Mouse (Mus musculus) neural tube, embryonic 12.5 days (tissue): ENCODE measurements around the gene Jazf1. TPM values are rescaled to one million over a fixed set of nuclear protein-coding genes. Genes with fewer than 3 reads are reported as not detected.

ENCODE experiments used
- ATAC-seq: fragments of 200-750 bp; cut with Nextera tagmentation; 2 replicates; pipeline ENCODE4 v1.8.0; 2017; ENCODE audit warnings: low read depth, mild to moderate bottlenecking, moderate TSS enrichment, moderate library complexity; ENCODE audit not compliant: low FRiP score
- H3K27ac ChIP-seq: fragments of 300-500 bp; sonication (generic); 2 replicates; pipeline ENCODE4 v1.5.1; 2016
- H3K27me3 ChIP-seq: fragments of 300-500 bp; sonication (generic); replicated peaks from 2 replicates; pipeline ENCODE4 v1.6.1; 2016; ENCODE audit warnings: mild to moderate bottlenecking
- H3K36me3 ChIP-seq: fragments of 300-500 bp; sonication (generic); 2 replicates; pipeline ENCODE4 v1.6.1; 2016; ENCODE audit warnings: mild to moderate bottlenecking
- H3K4me1 ChIP-seq: fragments of 300-500 bp; sonication (generic); 2 replicates; pipeline ENCODE4 v1.6.1; 2016
- H3K4me2 ChIP-seq: fragments of 300-500 bp; sonication (generic); replicated peaks from 2 replicates; pipeline ENCODE4 v1.6.1; 2016; ENCODE audit warnings: mild to moderate bottlenecking
- H3K4me3 ChIP-seq: fragments of 300-500 bp; sonication (generic); 2 replicates; pipeline ENCODE4 v1.5.1; 2016
- H3K9ac ChIP-seq: fragments of 300-500 bp; sonication (generic); 2 replicates; pipeline ENCODE4 v1.6.1; 2016; ENCODE audit warnings: mild to moderate bottlenecking
- H3K9me3 ChIP-seq: fragments of 300-500 bp; sonication (generic); 2 replicates; pipeline ENCODE4 v1.6.1; 2016; ENCODE audit warnings: mild to moderate bottlenecking
- WGBS: fragments of 180-500 bp; shearing (Covaris S2); methylation state at CpG from one replicate; pipeline ENCODE4 v1.1.7; 2016; 5-methylcytosine and 5-hydroxymethylcytosine counted together
- polyA plus RNA-seq: library from polyadenylated mRNA; unstranded; fragments of >200 nt; fragmentation: Nextera tagmentation; extraction: Ambion mirVana; gene quantifications from 2 replicates; pipeline ENCODE4 v1.2.1, GENCODE M21; 2016

Jazf1 gene
- polyA plus RNA-seq, 1 experiment from 2014 or later = 14.1 TPM

GRCm38 (mm10) chr6:52827752-52828277 is 240.6 kb downstream of the Jazf1 start:
- H3K9ac ChIP-seq = no peak overlapping the region
- ATAC-seq = no peak
- H3K9me3 ChIP-seq = no peaks in the 10 kb centered on the region
- H3K4me1 ChIP-seq = peaks cover 15% of the 10 kb centered on the region; the same call in 1 of the 2 replicates
- WGBS = 90% methylated on average over 2 of the region's 2 CpGs
- H3K27ac ChIP-seq = no peak overlapping the region
- H3K4me2 ChIP-seq = no peak overlapping the region
- H3K27me3 ChIP-seq = no peaks in the 10 kb centered on the region
- H3K4me3 ChIP-seq = no peak overlapping the region
- no peaks in the 10 kb centered on the region for H3K36me3 ChIP-seq

DNA sequence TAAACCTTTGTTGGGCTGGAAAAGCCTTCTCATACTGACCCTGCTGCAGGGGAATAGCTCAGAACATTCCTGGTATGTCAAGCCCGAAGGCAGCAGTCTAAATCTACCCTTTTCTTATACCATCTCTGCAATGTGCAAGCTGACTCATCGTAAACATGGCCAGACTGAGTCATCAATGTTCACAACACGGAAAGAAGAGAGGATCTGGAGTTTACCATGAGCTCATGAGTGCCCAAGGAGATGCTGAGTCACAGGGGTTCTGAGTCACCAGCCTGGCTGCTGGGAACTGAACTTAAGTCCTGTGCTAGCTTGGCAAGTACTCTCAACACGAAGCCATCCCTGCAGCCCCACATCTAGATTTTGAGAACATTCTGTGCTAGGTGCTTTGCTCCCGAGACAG is 242.9 kb downstream of the Jazf1 start:
- Histone ChIP-seq H3K36me3 (no peaks in the 10 kb centered on the region), H3K27ac (no peak overlapping the region), H3K4me1 (peaks cover 15% of the 10 kb centered on the region; the same call in 1 of the 2 replicates), H3K9ac (no peak overlapping the region), H3K9me3 (no peaks in the 10 kb centered on the region), H3K4me3 (no peak overlapping the region), H3K4me2 (no peak overlapping the region), H3K27me3 (no peaks in the 10 kb centered on the region)
- 82% methylated on average over 5 of the region's 5 CpGs for WGBS
- no peak for ATAC-seq

GRCm38 (mm10) chr6:52824977-52825482 is 243.4 kb downstream of the Jazf1 start:
- 81% methylated on average over 3 of the region's 3 CpGs for WGBS
- Histone ChIP-seq H3K4me3 (no peak overlapping the region), H3K4me2 (no peak overlapping the region), H3K27me3 (no peaks in the 10 kb centered on the region), H3K9me3 (no peaks in the 10 kb centered on the region), H3K4me1 (peaks cover 11% of the 10 kb centered on the region; the same call in 1 of the 2 replicates), H3K36me3 (no peaks in the 10 kb centered on the region), H3K27ac (no peak overlapping the region), H3K9ac (no peak overlapping the region)
- no peak for ATAC-seq

DNA sequence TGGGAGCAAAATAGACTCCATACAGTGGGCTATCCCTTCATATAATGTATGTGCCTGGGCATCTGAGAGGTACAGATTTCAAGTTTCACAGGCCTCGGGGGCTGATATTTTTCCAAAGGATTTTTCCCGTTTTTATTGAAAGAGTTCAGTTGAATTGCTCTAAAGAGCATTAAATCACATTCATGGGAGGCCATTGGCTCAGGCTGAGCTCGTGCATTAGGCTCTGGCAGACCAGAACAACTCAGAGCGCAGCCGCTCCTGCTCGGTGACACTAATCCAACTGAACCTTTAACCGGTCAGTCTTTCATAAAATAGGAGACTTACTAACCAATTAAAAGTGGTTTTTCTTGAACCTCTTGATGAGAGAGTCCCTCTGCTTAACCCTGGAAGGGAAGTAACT is 245.4 kb downstream of the Jazf1 start:
- H3K9ac ChIP-seq = no peak overlapping the region
- H3K27ac ChIP-seq = no peak overlapping the region
- 35% methylated on average over 7 of the region's 7 CpGs for WGBS
- no peak overlapping the region for H3K4me3 ChIP-seq
- peaks cover 7% of the 10 kb centered on the region; the same call in 1 of the 2 replicates for H3K4me1 ChIP-seq
- no peak overlapping the region for H3K4me2 ChIP-seq
- H3K36me3 ChIP-seq = no peaks in the 10 kb centered on the region
- no peaks in the 10 kb centered on the region for H3K27me3 ChIP-seq
- ATAC-seq = no peak
- H3K9me3 ChIP-seq = no peaks in the 10 kb centered on the region

- ATAC-seq = no peak
- Histone ChIP-seq H3K9me3 (no peaks in the 10 kb centered on the region), H3K36me3 (no peaks in the 10 kb centered on the region), H3K4me3 (no peak overlapping the region), H3K27ac (no peak overlapping the region), H3K27me3 (no peaks in the 10 kb centered on the region), H3K9ac (no peak overlapping the region), H3K4me1 (peaks cover 9% of the 10 kb centered on the region; the same call in 1 of the 2 replicates), H3K4me2 (no peak overlapping the region)
- 87% methylated on average over 2 of the region's 2 CpGs for WGBS
These were observed 245.8 kb downstream of the Jazf1 start for GRCm38 (mm10) chr6:52822625-52823024.

DNA sequence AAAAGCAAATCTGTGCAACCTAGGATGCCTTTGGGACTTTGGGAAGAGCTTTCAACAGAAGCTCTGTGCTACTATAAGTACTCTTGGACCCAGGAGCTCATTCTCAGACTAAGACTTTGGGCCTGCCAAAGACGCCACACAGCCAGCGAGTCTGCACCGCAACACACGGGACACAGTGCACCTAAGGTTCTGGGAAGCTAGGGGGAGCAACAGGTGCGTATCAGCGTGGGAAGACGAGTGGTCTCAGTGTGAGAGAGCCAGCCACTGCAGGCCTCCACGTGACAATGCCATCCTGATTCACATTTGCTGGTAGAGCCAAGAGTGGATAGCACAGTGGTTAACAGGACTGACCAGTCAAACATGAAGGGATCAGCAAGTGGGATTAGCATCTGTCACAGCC is 249.1 kb downstream of the Jazf1 start:
- ATAC-seq = no peak
- Histone ChIP-seq H3K9me3 (no peaks in the 10 kb centered on the region), H3K27me3 (no peaks in the 10 kb centered on the region), H3K4me3 (no peak overlapping the region), H3K4me1 (peaks cover 14% of the 10 kb centered on the region; the same call in 1 of the 2 replicates), H3K27ac (no peak overlapping the region), H3K4me2 (no peak overlapping the region), H3K9ac (no peak overlapping the region), H3K36me3 (no peaks in the 10 kb centered on the region)
- WGBS = 73% methylated on average over 8 of the region's 8 CpGs

- Histone ChIP-seq H3K4me1 (peaks cover 8% of the 10 kb centered on the region; the same call in 1 of the 2 replicates), H3K4me3 (no peak overlapping the region), H3K9ac (no peak overlapping the region), H3K27me3 (no peaks in the 10 kb centered on the region), H3K27ac (no peak overlapping the region), H3K4me2 (no peak overlapping the region), H3K36me3 (no peaks in the 10 kb centered on the region), H3K9me3 (no peaks in the 10 kb centered on the region)
- WGBS = 81% methylated on average over 4 of the region's 4 CpGs
- ATAC-seq = no peak
These were observed 250.4 kb downstream of the Jazf1 start for GRCm38 (mm10) chr6:52818041-52818440.

- Histone ChIP-seq H3K4me2 (no peak overlapping the region), H3K27me3 (no peaks in the 10 kb centered on the region), H3K27ac (no peak overlapping the region), H3K9ac (no peak overlapping the region), H3K9me3 (no peaks in the 10 kb centered on the region), H3K36me3 (no peaks in the 10 kb centered on the region), H3K4me1 (peaks cover 7% of the 10 kb centered on the region; the same call in 1 of the 2 replicates), H3K4me3 (no peak overlapping the region)
- peak; percentile 44; the same call in 1 of the 2 replicates for ATAC-seq
- 71% methylated on average over 10 of the region's 10 CpGs for WGBS
These were observed 251.1 kb downstream of the Jazf1 start for GRCm38 (mm10) chr6:52817203-52817874.

GRCm38 (mm10) chr6:52805237-52805856 is 263.1 kb downstream of the Jazf1 start:
- Histone ChIP-seq H3K9me3 (no peaks in the 10 kb centered on the region), H3K27me3 (no peaks in the 10 kb centered on the region), H3K9ac (no peak overlapping the region), H3K36me3 (no peaks in the 10 kb centered on the region), H3K4me1 (peaks cover 7% of the 10 kb centered on the region; the same call in 1 of the 2 replicates), H3K27ac (no peak overlapping the region), H3K4me3 (no peak overlapping the region), H3K4me2 (no peak overlapping the region)
- ATAC-seq = no peak
- WGBS = 97% methylated on average over 3 of the region's 3 CpGs

DNA sequence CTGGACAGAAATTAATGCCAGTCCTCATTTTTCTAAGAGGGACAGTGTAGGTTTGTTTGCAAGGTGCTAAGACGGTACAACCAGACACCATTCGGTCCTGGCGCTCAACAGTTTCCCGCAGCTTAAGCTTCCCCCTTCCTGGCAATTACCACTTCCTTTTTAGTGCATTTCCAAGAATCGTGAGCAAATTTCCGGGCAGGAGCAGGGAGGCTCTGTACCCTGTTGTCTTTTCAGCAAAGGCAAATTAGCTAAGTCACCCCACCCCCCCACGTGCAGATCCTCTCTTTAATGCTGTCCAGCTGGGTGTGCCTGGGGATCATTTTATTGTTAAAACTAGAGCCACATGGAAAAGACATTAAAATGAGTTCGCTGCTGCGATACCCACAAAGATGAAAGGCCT is 266.2 kb downstream of the Jazf1 start:
- no peaks in the 10 kb centered on the region for H3K27me3 ChIP-seq
- H3K36me3 ChIP-seq = no peaks in the 10 kb centered on the region
- ATAC-seq = no peak
- no peaks in the 10 kb centered on the region for H3K9me3 ChIP-seq
- H3K4me3 ChIP-seq = no peak overlapping the region
- H3K27ac ChIP-seq = no peak overlapping the region
- peaks cover 13% of the 10 kb centered on the region; the same call in 1 of the 2 replicates for H3K4me1 ChIP-seq
- H3K9ac ChIP-seq = no peak overlapping the region
- H3K4me2 ChIP-seq = no peak overlapping the region
- WGBS = 52% methylated on average over 9 of the region's 9 CpGs

GRCm38 (mm10) chr6:52797252-52797800 is 271.1 kb downstream of the Jazf1 start:
- no peak for ATAC-seq
- WGBS = 30% methylated on average over 6 of the region's 6 CpGs
- H3K36me3 ChIP-seq = no peaks in the 10 kb centered on the region
- H3K27ac ChIP-seq = no peak overlapping the region
- no peaks in the 10 kb centered on the region for H3K27me3 ChIP-seq
- H3K9ac ChIP-seq = no peak overlapping the region
- H3K4me1 ChIP-seq = peaks cover 28% of the 10 kb centered on the region
- no peak overlapping the region for H3K4me3 ChIP-seq
- no peak overlapping the region for H3K4me2 ChIP-seq
- no peaks in the 10 kb centered on the region for H3K9me3 ChIP-seq

DNA sequence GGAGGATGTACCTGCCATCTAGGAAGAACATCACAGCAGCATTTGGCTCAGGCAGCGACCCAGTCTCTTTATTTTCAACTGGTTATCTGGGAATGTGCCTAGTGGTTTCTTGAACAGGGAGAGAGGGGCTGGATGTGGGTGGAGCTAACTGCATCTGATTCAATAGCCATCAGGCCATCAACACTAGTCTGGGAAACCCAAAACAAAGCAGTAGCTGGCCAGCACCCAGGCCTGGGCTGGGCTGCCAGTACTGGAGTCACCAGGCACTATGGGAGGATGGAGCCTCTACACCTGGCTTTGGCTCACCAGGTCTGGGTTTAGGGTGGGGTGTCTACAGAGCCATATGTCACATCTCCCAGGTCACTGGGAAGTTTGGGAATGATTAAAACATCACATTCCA is 271.7 kb downstream of the Jazf1 start:
- Histone ChIP-seq H3K4me1 (peaks cover 26% of the 10 kb centered on the region), H3K4me3 (no peak overlapping the region), H3K36me3 (no peaks in the 10 kb centered on the region), H3K4me2 (no peak overlapping the region), H3K27ac (no peak overlapping the region), H3K9me3 (no peaks in the 10 kb centered on the region), H3K9ac (no peak overlapping the region), H3K27me3 (no peaks in the 10 kb centered on the region)
- no peak for ATAC-seq
- 67% methylated on average over 1 of the region's 1 CpGs for WGBS
